Mouse (Mus musculus): ENCODE measurements around the gene B230217C12Rik. TPM values are rescaled to one million over a fixed set of nuclear protein-coding genes. Genes with fewer than 3 reads are reported as not detected.

Gene B230217C12Rik
- polyA plus RNA-seq, 1 experiment from 2014 or later: 15.9 TPM

GRCm38 (mm10) chr11:97811569-97812362 lies 28.8 kb upstream of the B230217C12Rik start:
- 27% methylated on average over 13 of the region's 13 CpGs for WGBS
- Histone ChIP-seq H3K36me3 (replicated peaks) (peaks cover 66% of the 10 kb centered on the region), H3K4me3 (peak overlapping the region; percentile 41), H3K4me1 (peaks cover 98% of the 10 kb centered on the region), H3K27me3 (ENCODE audit: poor library complexity, severe bottlenecking) (no peaks in the 10 kb centered on the region), H3K27ac (peak overlapping the region; percentile 88), H3K9me3 (no peaks in the 10 kb centered on the region)
- DNase-seq (ENCODE audit: extremely low spot score, low spot score): no peak

- Histone ChIP-seq H3K36me3 (replicated peaks) (peaks cover 66% of the 10 kb centered on the region), H3K9me3 (no peaks in the 10 kb centered on the region), H3K4me3 (peak overlapping the region; percentile 41), H3K4me1 (peaks cover 100% of the 10 kb centered on the region), H3K27ac (peak overlapping the region; percentile 88), H3K27me3 (ENCODE audit: poor library complexity, severe bottlenecking) (no peaks in the 10 kb centered on the region)
- WGBS: 21% methylated on average over 3 of the region's 3 CpGs
- peak; percentile 69 for DNase-seq (ENCODE audit: extremely low spot score, low spot score)
Observed at GRCm38 (mm10) chr11:97812491-97812921, 28.1 kb upstream of the B230217C12Rik start.

- Histone ChIP-seq H3K9me3 (no peaks in the 10 kb centered on the region), H3K36me3 (replicated peaks) (peaks cover 66% of the 10 kb centered on the region), H3K27ac (peak overlapping the region; percentile 88), H3K4me3 (peak overlapping the region; percentile 41), H3K4me1 (peaks cover 100% of the 10 kb centered on the region), H3K27me3 (ENCODE audit: poor library complexity, severe bottlenecking) (no peaks in the 10 kb centered on the region)
- 55% methylated on average over 7 of the region's 7 CpGs for WGBS
- no peak for DNase-seq (ENCODE audit: extremely low spot score, low spot score)
Observed at GRCm38 (mm10) chr11:97813085-97813484, 27.5 kb upstream of the B230217C12Rik start.

- peaks cover 100% of the 10 kb centered on the region for H3K4me1 ChIP-seq
- no peak for DNase-seq (ENCODE audit: extremely low spot score, low spot score)
- peak overlapping the region; percentile 88 for H3K27ac ChIP-seq
- H3K9me3 ChIP-seq: no peaks in the 10 kb centered on the region
- H3K27me3 ChIP-seq (ENCODE audit: poor library complexity, severe bottlenecking): no peaks in the 10 kb centered on the region
- 85% methylated on average over 17 of the region's 17 CpGs for WGBS
- H3K36me3 ChIP-seq (replicated peaks): peaks cover 59% of the 10 kb centered on the region
- no peak overlapping the region for H3K4me3 ChIP-seq
Observed at GRCm38 (mm10) chr11:97813746-97814515, 26.6 kb upstream of the B230217C12Rik start.

- H3K36me3 ChIP-seq (replicated peaks): peaks cover 61% of the 10 kb centered on the region
- H3K27me3 ChIP-seq (ENCODE audit: poor library complexity, severe bottlenecking): no peaks in the 10 kb centered on the region
- H3K27ac ChIP-seq: peak overlapping the region; percentile 93
- H3K9me3 ChIP-seq: no peaks in the 10 kb centered on the region
- no peak for DNase-seq (ENCODE audit: extremely low spot score, low spot score)
- H3K4me1 ChIP-seq: peaks cover 98% of the 10 kb centered on the region
- 69% methylated on average over 11 of the region's 11 CpGs for WGBS
- H3K4me3 ChIP-seq: 0 out of 2 replicates have a peak overlapping the region, but pooled peaks have one; percentile 4
Observed at GRCm38 (mm10) chr11:97815736-97816135, 24.8 kb upstream of the B230217C12Rik start.

GRCm38 (mm10) chr11:97816176-97816575 lies 24.4 kb upstream of the B230217C12Rik start:
- Histone ChIP-seq H3K4me1 (peaks cover 98% of the 10 kb centered on the region), H3K4me3 (0 out of 2 replicates have a peak overlapping the region, but pooled peaks have one; percentile 4)
- DNase-seq (ENCODE audit: extremely low spot score, low spot score): no peak

GRCm38 (mm10) chr11:97816916-97817315 lies 23.7 kb upstream of the B230217C12Rik start:
- no peak for DNase-seq (ENCODE audit: extremely low spot score, low spot score)

More at GRCm38 (mm10) chr11:97816176-97816575, 24.4 kb upstream of the B230217C12Rik start:
- Histone ChIP-seq H3K27ac (peak overlapping the region; percentile 93), H3K36me3 (replicated peaks) (peaks cover 66% of the 10 kb centered on the region), H3K9me3 (no peaks in the 10 kb centered on the region), H3K27me3 (ENCODE audit: poor library complexity, severe bottlenecking) (no peaks in the 10 kb centered on the region)
- 51% methylated on average over 5 of the region's 5 CpGs for WGBS

GRCm38 (mm10) chr11:97817379-97817778 lies 23.2 kb upstream of the B230217C12Rik start:
- no peak overlapping the region for H3K4me3 ChIP-seq
- peak overlapping the region; percentile 93 for H3K27ac ChIP-seq
- no peak for DNase-seq (ENCODE audit: extremely low spot score, low spot score)
- H3K36me3 ChIP-seq (replicated peaks): peaks cover 73% of the 10 kb centered on the region
- peaks cover 90% of the 10 kb centered on the region for H3K4me1 ChIP-seq
- no peaks in the 10 kb centered on the region for H3K9me3 ChIP-seq
- WGBS: 41% methylated on average over 5 of the region's 5 CpGs
- no peaks in the 10 kb centered on the region for H3K27me3 ChIP-seq (ENCODE audit: poor library complexity, severe bottlenecking)

More at GRCm38 (mm10) chr11:97816916-97817315, 23.7 kb upstream of the B230217C12Rik start:
- 53% methylated on average over 9 of the region's 9 CpGs for WGBS
- no peaks in the 10 kb centered on the region for H3K27me3 ChIP-seq (ENCODE audit: poor library complexity, severe bottlenecking)
- peaks cover 95% of the 10 kb centered on the region for H3K4me1 ChIP-seq
- no peak overlapping the region for H3K4me3 ChIP-seq
- no peaks in the 10 kb centered on the region for H3K9me3 ChIP-seq
- H3K27ac ChIP-seq: peak overlapping the region; percentile 93
- H3K36me3 ChIP-seq (replicated peaks): peaks cover 72% of the 10 kb centered on the region

GRCm38 (mm10) chr11:97818003-97818402 lies 22.6 kb upstream of the B230217C12Rik start:
- Histone ChIP-seq H3K27ac (peak overlapping the region; percentile 93), H3K27me3 (ENCODE audit: poor library complexity, severe bottlenecking) (no peaks in the 10 kb centered on the region), H3K4me3 (peak overlapping the region; percentile 25; the same call in 1 of the 2 replicates), H3K36me3 (replicated peaks) (peaks cover 78% of the 10 kb centered on the region), H3K4me1 (peaks cover 90% of the 10 kb centered on the region), H3K9me3 (no peaks in the 10 kb centered on the region)
- DNase-seq (ENCODE audit: extremely low spot score, low spot score): no peak
- WGBS: 15% methylated on average over 6 of the region's 6 CpGs

GRCm38 (mm10) chr11:97818571-97818970 lies 22.0 kb upstream of the B230217C12Rik start:
- DNase-seq (ENCODE audit: extremely low spot score, low spot score): peak; percentile 68
- H3K36me3 ChIP-seq (replicated peaks): peaks cover 77% of the 10 kb centered on the region
- H3K4me3 ChIP-seq: peak overlapping the region; percentile 25; the same call in 1 of the 2 replicates
- peak overlapping the region; percentile 93 for H3K27ac ChIP-seq
- H3K9me3 ChIP-seq: no peaks in the 10 kb centered on the region
- H3K27me3 ChIP-seq (ENCODE audit: poor library complexity, severe bottlenecking): no peaks in the 10 kb centered on the region
- H3K4me1 ChIP-seq: peaks cover 89% of the 10 kb centered on the region
- WGBS: 1% methylated on average over 4 of the region's 4 CpGs

- Histone ChIP-seq H3K27ac (peak overlapping the region; percentile 93), H3K9me3 (no peaks in the 10 kb centered on the region), H3K27me3 (ENCODE audit: poor library complexity, severe bottlenecking) (no peaks in the 10 kb centered on the region), H3K36me3 (replicated peaks) (peaks cover 76% of the 10 kb centered on the region), H3K4me3 (no peak overlapping the region), H3K4me1 (peaks cover 83% of the 10 kb centered on the region)
- DNase-seq (ENCODE audit: extremely low spot score, low spot score): no peak
- WGBS: 47% methylated on average over 4 of the region's 4 CpGs
Observed at GRCm38 (mm10) chr11:97819102-97819501, 21.5 kb upstream of the B230217C12Rik start.

GRCm38 (mm10) chr11:97819923-97820322 lies 20.7 kb upstream of the B230217C12Rik start:
- H3K36me3 ChIP-seq (replicated peaks): peaks cover 76% of the 10 kb centered on the region
- no peaks in the 10 kb centered on the region for H3K27me3 ChIP-seq (ENCODE audit: poor library complexity, severe bottlenecking)
- 79% methylated on average over 5 of the region's 5 CpGs for WGBS
- H3K27ac ChIP-seq: 0 out of 2 replicates have a peak overlapping the region, but pooled peaks have one; percentile 31
- no peak for DNase-seq (ENCODE audit: extremely low spot score, low spot score)
- peaks cover 78% of the 10 kb centered on the region for H3K4me1 ChIP-seq
- H3K9me3 ChIP-seq: no peaks in the 10 kb centered on the region
- no peak overlapping the region for H3K4me3 ChIP-seq
